Mouse (Mus musculus) neural tube, embryonic 12.5 days (tissue): ENCODE measurements around the gene Capn5. TPM values are rescaled to one million over a fixed set of nuclear protein-coding genes. Genes with fewer than 3 reads are reported as not detected.
A peak's percentile ranks its signal among the peaks of the same experiment; 100 is the strongest.

Source experiments
- ATAC-seq: fragments of 200-750 bp; cut with Nextera tagmentation; 2 replicates; pipeline ENCODE4 v1.8.0; 2017; ENCODE audit warnings: low read depth, mild to moderate bottlenecking, moderate TSS enrichment, moderate library complexity; ENCODE audit not compliant: low FRiP score
- H3K27ac ChIP-seq: fragments of 300-500 bp; sonication (generic); 2 replicates; pipeline ENCODE4 v1.5.1; 2016
- H3K27me3 ChIP-seq: fragments of 300-500 bp; sonication (generic); replicated peaks from 2 replicates; pipeline ENCODE4 v1.6.1; 2016; ENCODE audit warnings: mild to moderate bottlenecking
- H3K36me3 ChIP-seq: fragments of 300-500 bp; sonication (generic); 2 replicates; pipeline ENCODE4 v1.6.1; 2016; ENCODE audit warnings: mild to moderate bottlenecking
- H3K4me1 ChIP-seq: fragments of 300-500 bp; sonication (generic); 2 replicates; pipeline ENCODE4 v1.6.1; 2016
- H3K4me2 ChIP-seq: fragments of 300-500 bp; sonication (generic); replicated peaks from 2 replicates; pipeline ENCODE4 v1.6.1; 2016; ENCODE audit warnings: mild to moderate bottlenecking
- H3K4me3 ChIP-seq: fragments of 300-500 bp; sonication (generic); 2 replicates; pipeline ENCODE4 v1.5.1; 2016
- H3K9ac ChIP-seq: fragments of 300-500 bp; sonication (generic); 2 replicates; pipeline ENCODE4 v1.6.1; 2016; ENCODE audit warnings: mild to moderate bottlenecking
- H3K9me3 ChIP-seq: fragments of 300-500 bp; sonication (generic); 2 replicates; pipeline ENCODE4 v1.6.1; 2016; ENCODE audit warnings: mild to moderate bottlenecking
- WGBS: fragments of 180-500 bp; shearing (Covaris S2); methylation state at CpG from one replicate; pipeline ENCODE4 v1.1.7; 2016; 5-methylcytosine and 5-hydroxymethylcytosine counted together
- polyA plus RNA-seq: library from polyadenylated mRNA; unstranded; fragments of >200 nt; fragmentation: Nextera tagmentation; extraction: Ambion mirVana; gene quantifications from 2 replicates; pipeline ENCODE4 v1.2.1, GENCODE M21; 2016

Capn5 gene
- polyA plus RNA-seq, 1 experiment from 2014 or later = 16.0 TPM

- Histone ChIP-seq H3K4me1 (peaks cover 21% of the 10 kb centered on the region; the same call in 1 of the 2 replicates), H3K9ac (no peak overlapping the region), H3K4me2 (no peak overlapping the region), H3K27ac (no peak overlapping the region), H3K36me3 (no peaks in the 10 kb centered on the region), H3K27me3 (no peaks in the 10 kb centered on the region), H3K9me3 (no peaks in the 10 kb centered on the region), H3K4me3 (no peak overlapping the region)
- ATAC-seq = no peak
- WGBS = 46% methylated on average over 8 of the region's 8 CpGs
Observed at GRCm38 (mm10) chr7:98142247-98142646, 35.8 kb downstream of the Capn5 start.

- H3K4me3 ChIP-seq = no peak overlapping the region
- 59% methylated on average over 3 of the region's 3 CpGs for WGBS
- H3K9ac ChIP-seq = no peak overlapping the region
- ATAC-seq = no peak
- peaks cover 21% of the 10 kb centered on the region; the same call in 1 of the 2 replicates for H3K4me1 ChIP-seq
- H3K27ac ChIP-seq = no peak overlapping the region
- no peak overlapping the region for H3K4me2 ChIP-seq
- H3K36me3 ChIP-seq = no peaks in the 10 kb centered on the region
- no peaks in the 10 kb centered on the region for H3K9me3 ChIP-seq
- H3K27me3 ChIP-seq = no peaks in the 10 kb centered on the region
Observed at GRCm38 (mm10) chr7:98141206-98141605, 36.9 kb downstream of the Capn5 start.

GRCm38 (mm10) chr7:98140597-98140996, 37.5 kb downstream of the Capn5 start:
- no peak overlapping the region for H3K4me3 ChIP-seq
- H3K4me1 ChIP-seq = peaks cover 21% of the 10 kb centered on the region; the same call in 1 of the 2 replicates
- no peak overlapping the region for H3K9ac ChIP-seq
- no peaks in the 10 kb centered on the region for H3K27me3 ChIP-seq
- H3K4me2 ChIP-seq = no peak overlapping the region
- no peak overlapping the region; the same call in 1 of the 2 replicates for H3K27ac ChIP-seq
- peaks cover 2% of the 10 kb centered on the region; the same call in 1 of the 2 replicates for H3K36me3 ChIP-seq
- WGBS = 63% methylated on average over 2 of the region's 2 CpGs
- ATAC-seq = no peak
- H3K9me3 ChIP-seq = no peaks in the 10 kb centered on the region

GRCm38 (mm10) chr7:98139216-98139615, 38.9 kb downstream of the Capn5 start:
- no peak for ATAC-seq
- H3K36me3 ChIP-seq = peaks cover 3% of the 10 kb centered on the region; the same call in 1 of the 2 replicates
- H3K4me1 ChIP-seq = peaks cover 21% of the 10 kb centered on the region; the same call in 1 of the 2 replicates
- no peaks in the 10 kb centered on the region for H3K27me3 ChIP-seq
- H3K9me3 ChIP-seq = no peaks in the 10 kb centered on the region
- no peak overlapping the region for H3K9ac ChIP-seq
- WGBS = 25% methylated on average over 9 of the region's 9 CpGs
- no peak overlapping the region for H3K27ac ChIP-seq
- H3K4me3 ChIP-seq = no peak overlapping the region
- no peak overlapping the region for H3K4me2 ChIP-seq

GRCm38 (mm10) chr7:98137995-98138394, 40.1 kb downstream of the Capn5 start:
- ATAC-seq = no peak

GRCm38 (mm10) chr7:98137583-98137982, 40.5 kb downstream of the Capn5 start:
- Histone ChIP-seq H3K9ac (no peak overlapping the region), H3K27me3 (no peaks in the 10 kb centered on the region), H3K36me3 (peaks cover 3% of the 10 kb centered on the region; the same call in 1 of the 2 replicates), H3K4me2 (no peak overlapping the region), H3K9me3 (no peaks in the 10 kb centered on the region), H3K4me3 (no peak overlapping the region), H3K27ac (no peak overlapping the region), H3K4me1 (peaks cover 20% of the 10 kb centered on the region; the same call in 1 of the 2 replicates)
- WGBS = 53% methylated on average over 3 of the region's 3 CpGs
- no peak for ATAC-seq

More at GRCm38 (mm10) chr7:98137995-98138394, 40.1 kb downstream of the Capn5 start:
- no peaks in the 10 kb centered on the region for H3K9me3 ChIP-seq
- H3K27me3 ChIP-seq = no peaks in the 10 kb centered on the region
- peaks cover 3% of the 10 kb centered on the region; the same call in 1 of the 2 replicates for H3K36me3 ChIP-seq
- no peak overlapping the region for H3K4me3 ChIP-seq
- WGBS = 78% methylated on average over 2 of the region's 2 CpGs
- H3K27ac ChIP-seq = no peak overlapping the region
- peaks cover 21% of the 10 kb centered on the region; the same call in 1 of the 2 replicates for H3K4me1 ChIP-seq
- no peak overlapping the region for H3K9ac ChIP-seq
- H3K4me2 ChIP-seq = no peak overlapping the region

- Histone ChIP-seq H3K4me3 (no peak overlapping the region), H3K9me3 (no peaks in the 10 kb centered on the region), H3K4me1 (no peaks in the 10 kb centered on the region), H3K4me2 (no peak overlapping the region), H3K27ac (no peak overlapping the region), H3K36me3 (peaks cover 14% of the 10 kb centered on the region; the same call in 1 of the 2 replicates), H3K27me3 (no peaks in the 10 kb centered on the region), H3K9ac (no peak overlapping the region)
- no peak for ATAC-seq
- WGBS = 95% methylated on average over 8 of the region's 8 CpGs
Observed at GRCm38 (mm10) chr7:98131751-98132150, 46.3 kb downstream of the Capn5 start.

- no peak for ATAC-seq
- Histone ChIP-seq H3K9me3 (no peaks in the 10 kb centered on the region), H3K36me3 (peaks cover 14% of the 10 kb centered on the region; the same call in 1 of the 2 replicates), H3K27ac (no peak overlapping the region), H3K4me3 (no peak overlapping the region), H3K27me3 (no peaks in the 10 kb centered on the region), H3K4me2 (no peak overlapping the region), H3K9ac (no peak overlapping the region), H3K4me1 (no peaks in the 10 kb centered on the region; the same call in 1 of the 2 replicates)
- WGBS = 45% methylated on average over 5 of the region's 5 CpGs
Observed at GRCm38 (mm10) chr7:98125473-98125872, 52.6 kb downstream of the Capn5 start.

GRCm38 (mm10) chr7:98124701-98125100, 53.4 kb downstream of the Capn5 start:
- no peak overlapping the region for H3K4me2 ChIP-seq
- WGBS = 70% methylated on average over 5 of the region's 5 CpGs
- H3K4me1 ChIP-seq = no peaks in the 10 kb centered on the region; the same call in 1 of the 2 replicates
- ATAC-seq = no peak
- H3K9ac ChIP-seq = no peak overlapping the region
- H3K27ac ChIP-seq = no peak overlapping the region
- H3K9me3 ChIP-seq = no peaks in the 10 kb centered on the region
- no peaks in the 10 kb centered on the region for H3K27me3 ChIP-seq
- H3K4me3 ChIP-seq = no peak overlapping the region
- H3K36me3 ChIP-seq = peaks cover 14% of the 10 kb centered on the region; the same call in 1 of the 2 replicates

GRCm38 (mm10) chr7:98121673-98122072, 56.4 kb downstream of the Capn5 start:
- no peaks in the 10 kb centered on the region; the same call in 1 of the 2 replicates for H3K4me1 ChIP-seq
- no peak for ATAC-seq
- WGBS = 90% methylated on average over 8 of the region's 8 CpGs
- 0 out of 2 replicates have a peak, but pooled peaks cover 3% of the 10 kb centered on the region for H3K36me3 ChIP-seq
- no peaks in the 10 kb centered on the region for H3K9me3 ChIP-seq
- H3K27me3 ChIP-seq = no peaks in the 10 kb centered on the region
- H3K4me3 ChIP-seq = no peak overlapping the region
- H3K27ac ChIP-seq = no peak overlapping the region
- no peak overlapping the region for H3K4me2 ChIP-seq
- no peak overlapping the region for H3K9ac ChIP-seq

GRCm38 (mm10) chr7:98121241-98121640, 56.8 kb downstream of the Capn5 start:
- H3K27me3 ChIP-seq = no peaks in the 10 kb centered on the region
- 0 out of 2 replicates have a peak, but pooled peaks cover 3% of the 10 kb centered on the region for H3K36me3 ChIP-seq
- no peak for ATAC-seq
- H3K27ac ChIP-seq = no peak overlapping the region
- no peaks in the 10 kb centered on the region for H3K9me3 ChIP-seq
- no peak overlapping the region for H3K4me2 ChIP-seq
- 90% methylated on average over 3 of the region's 3 CpGs for WGBS
- no peak overlapping the region for H3K4me3 ChIP-seq
- no peaks in the 10 kb centered on the region; the same call in 1 of the 2 replicates for H3K4me1 ChIP-seq
- H3K9ac ChIP-seq = no peak overlapping the region

- Histone ChIP-seq H3K9ac (no peak overlapping the region), H3K4me2 (peak overlapping the region; percentile 54), H3K36me3 (no peaks in the 10 kb centered on the region), H3K4me1 (no peaks in the 10 kb centered on the region; the same call in 1 of the 2 replicates), H3K4me3 (peak overlapping the region; percentile 19; the same call in 1 of the 2 replicates), H3K27ac (no peak overlapping the region), H3K27me3 (no peaks in the 10 kb centered on the region), H3K9me3 (no peaks in the 10 kb centered on the region)
- 13% methylated on average over 7 of the region's 7 CpGs for WGBS
- ATAC-seq = peak; percentile 67
Observed at GRCm38 (mm10) chr7:98120325-98120724, 57.7 kb downstream of the Capn5 start.

GRCm38 (mm10) chr7:98119961-98120232, 58.2 kb downstream of the Capn5 start:
- peak; percentile 26; the same call in 1 of the 2 replicates for ATAC-seq
- H3K9ac ChIP-seq = no peak overlapping the region
- no peak overlapping the region for H3K4me3 ChIP-seq
- 78% methylated on average over 2 of the region's 2 CpGs for WGBS
- 0 out of 2 replicates have a peak overlapping the region, but pooled peaks have one; percentile 54 for H3K4me2 ChIP-seq
- H3K27me3 ChIP-seq = no peaks in the 10 kb centered on the region
- H3K9me3 ChIP-seq = no peaks in the 10 kb centered on the region
- no peaks in the 10 kb centered on the region for H3K36me3 ChIP-seq
- H3K4me1 ChIP-seq = no peaks in the 10 kb centered on the region; the same call in 1 of the 2 replicates
- no peak overlapping the region for H3K27ac ChIP-seq
